8 mouse cellular contexts compared by ENCODE assay signal in the genomic region with DNA sequence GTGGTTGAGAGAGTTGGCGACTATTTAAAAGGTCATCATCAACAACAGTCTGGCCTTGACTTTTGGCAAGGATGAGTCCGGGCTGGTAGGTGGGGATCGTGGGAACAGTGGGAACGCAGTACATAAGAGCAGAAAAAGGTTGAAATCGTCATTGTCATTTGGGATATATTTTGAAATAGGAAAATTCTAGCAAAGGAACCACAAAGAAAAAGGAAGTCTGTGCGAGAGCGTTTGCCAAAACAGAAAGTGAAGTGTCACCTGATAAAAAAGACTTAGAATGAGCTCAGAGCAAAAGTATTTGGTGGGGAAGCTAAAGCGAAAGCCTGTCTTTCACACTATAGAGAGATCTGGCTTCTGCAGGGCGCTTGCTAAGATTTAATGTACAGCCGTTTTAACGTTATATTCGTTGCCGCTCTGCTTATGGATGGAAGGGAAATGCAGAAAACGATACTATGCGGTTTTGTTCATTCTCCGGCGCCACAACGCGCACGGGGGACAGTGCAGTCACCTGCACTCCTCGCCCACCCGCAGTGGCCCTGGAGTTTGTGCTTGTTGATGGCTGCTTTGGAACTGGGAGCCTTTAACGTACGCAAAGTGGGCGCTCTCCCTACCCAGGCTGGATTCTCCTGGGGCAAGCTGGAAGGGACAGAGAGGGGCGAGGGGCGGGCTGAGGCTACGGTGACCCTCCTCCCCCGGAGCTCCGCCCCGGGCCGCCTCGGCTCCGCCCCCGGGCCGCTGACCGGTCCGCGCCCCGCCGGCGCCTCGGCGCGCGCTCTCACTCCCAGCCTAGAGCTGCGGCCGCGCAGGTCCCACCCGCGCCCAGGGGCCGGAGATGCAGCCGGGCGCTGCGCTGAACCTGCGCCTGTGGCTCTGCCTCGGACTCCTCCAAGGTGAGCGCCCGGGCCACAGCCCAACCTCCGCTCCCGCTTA. TPM values are rescaled to one million over a fixed set of nuclear protein-coding genes. Genes with fewer than 3 reads are reported as not detected.
A peak's percentile ranks its signal among the peaks of the same experiment; 100 is the strongest.
DNase-seq lines count a peak whose midpoint lies in the region; ATAC-seq and TF ChIP-seq lines count a peak whose summit lies in the region.
"Not testable (repeated sequence)": the region's sequence is repeated elsewhere in the genome, so short reads cannot be mapped to it uniquely, and the experiment has no call there.

A gene (plus strand): TSS at position 326 of the 930 bp plus-strand sequence.

- H3K4me2 ChIP-seq in embryonic facial prominence, embryonic 14.5 days (ENCODE audit: low read depth, low read length), result peak within 1 kb of the TSS; percentile 61
- peak within 1 kb of the TSS; percentile 70 for H3K4me2 ChIP-seq in hindbrain, embryonic 16.5 days (ENCODE audit: low read length)
- H3K4me2 ChIP-seq in lung, postnatal 0 days (replicated peaks; ENCODE audit: low read depth, low read length), result peak within 1 kb of the TSS; percentile 67
- peak within 1 kb of the TSS; percentile 54 for H3K4me2 ChIP-seq in neural tube, embryonic 11.5 days (ENCODE audit: low read depth)

- peak; percentile 72 for ATAC-seq in embryonic facial prominence, embryonic 14.5 days (ENCODE audit: low read depth)
- peak; percentile 77 for ATAC-seq in hindbrain, embryonic 16.5 days
- peak; percentile 91 for ATAC-seq in lung, postnatal 0 days
- ATAC-seq in neural tube, embryonic 11.5 days (ENCODE audit: insufficient read depth, low FRiP score, low TSS enrichment), result peak; percentile 80

- H3K27me3 ChIP-seq in embryonic facial prominence, embryonic 14.5 days (replicated peaks; ENCODE audit: control insufficient read depth, insufficient read depth, low read length), result peaks cover 46% of the 10 kb centered on the region
- H3K27me3 ChIP-seq in heart, embryonic 10.5 days (ENCODE audit: insufficient read depth, poor library complexity, severe bottlenecking), result peaks cover 57% of the 10 kb centered on the region
- peaks cover 22% of the 10 kb centered on the region for H3K27me3 ChIP-seq in hindbrain, embryonic 16.5 days (replicated peaks; ENCODE audit: control insufficient read depth, insufficient read depth, low read length)
- H3K27me3 ChIP-seq in lung, postnatal 0 days (replicated peaks; ENCODE audit: insufficient read depth, low read length), result not testable (repeated sequence)
- peaks cover 25% of the 10 kb centered on the region for H3K27me3 ChIP-seq in neural tube, embryonic 11.5 days (ENCODE audit: control insufficient read depth, insufficient read depth, low read length)

- 9% methylated on average over 26 of the region's 61 CpGs for WGBS in embryonic facial prominence, embryonic 14.5 days
- WGBS in heart, embryonic 10.5 days, result 4% methylated on average over 53 of the region's 61 CpGs
- 6% methylated on average over 35 of the region's 61 CpGs for WGBS in hindbrain, embryonic 16.5 days
- 6% methylated on average over 28 of the region's 61 CpGs for WGBS in lung, postnatal 0 days
- 6% methylated on average over 43 of the region's 61 CpGs for WGBS in neural tube, embryonic 11.5 days

- not testable (repeated sequence) for H3K36me3 ChIP-seq in embryonic facial prominence, embryonic 14.5 days (ENCODE audit: control insufficient read depth, insufficient read depth, low read length); heart, embryonic 10.5 days; hindbrain, embryonic 16.5 days (ENCODE audit: control insufficient read depth, insufficient read depth, low read length); lung, postnatal 0 days (ENCODE audit: insufficient read depth, low read length); neural tube, embryonic 11.5 days (ENCODE audit: control insufficient read depth, insufficient read depth, low read length)

- H3K4me1 ChIP-seq in embryonic facial prominence, embryonic 14.5 days (ENCODE audit: control insufficient read depth, insufficient read depth, low read length); hindbrain, embryonic 16.5 days (ENCODE audit: control insufficient read depth, insufficient read depth, low read depth, low read length); lung, postnatal 0 days (ENCODE audit: insufficient read depth, low read depth, low read length); neural tube, embryonic 11.5 days (ENCODE audit: control insufficient read depth, insufficient read depth, low read length): not testable (repeated sequence)
- H3K4me1 ChIP-seq in heart, embryonic 10.5 days, result peaks cover 14% of the 10 kb centered on the region

- DNase-seq in adrenal gland, adult 8-10 months; embryonic facial prominence, embryonic 14.5 days (ENCODE audit: low spot score); left cerebral cortex, adult 2 months (ENCODE audit: extremely low spot score in 1 of 2, low spot score in 2 of 2): not testable (repeated sequence)
- DNase-seq in heart, embryonic 10.5 days (ENCODE audit: low spot score), result peak; percentile 75
- peak; percentile 58 for DNase-seq in lung, postnatal 0 days (ENCODE audit: low spot score)
- DNase-seq in neural tube, embryonic 11.5 days (ENCODE audit: low spot score), result peak; percentile 33
- peak; percentile 32 for DNase-seq in yolk sac, embryonic 10.5 days (ENCODE audit: low spot score)

- not testable (repeated sequence) for TF ChIP-seq EP300 in lung, postnatal 0 days (IDR thresholded peaks at IDR 0.05)

- peak within 1 kb of the TSS; percentile 40; the same call in 1 of the 2 replicates for H3K9ac ChIP-seq in embryonic facial prominence, embryonic 14.5 days (ENCODE audit: low read depth, low read length)
- H3K9ac ChIP-seq in hindbrain, embryonic 16.5 days (ENCODE audit: low read depth, low read length), result peak within 1 kb of the TSS; percentile 38
- H3K9ac ChIP-seq in lung, postnatal 0 days (replicated peaks; ENCODE audit: low read depth), result peak within 1 kb of the TSS; percentile 26
- not testable (repeated sequence) for H3K9ac ChIP-seq in neural tube, embryonic 11.5 days (ENCODE audit: low read length)

- intact Hi-C loops in left cerebral cortex, adult 2 months (cut with DNase I), result not testable (repeated sequence)

- not testable (repeated sequence) for TF ChIP-seq CTCF in left cerebral cortex, adult 2 months (IDR thresholded peaks at IDR 0.05); lung, postnatal 0 days (IDR thresholded peaks at IDR 0.05)

- not testable (repeated sequence) for H3K27ac ChIP-seq in embryonic facial prominence, embryonic 14.5 days (replicated peaks; ENCODE audit: low read depth, low read length); hindbrain, embryonic 16.5 days (ENCODE audit: low read depth, low read length); left cerebral cortex, adult 2 months; neural tube, embryonic 11.5 days (ENCODE audit: low read depth, low read length)
- peak within 1 kb of the TSS; percentile 36; the same call in 1 of the 2 replicates for H3K27ac ChIP-seq in heart, embryonic 10.5 days
- peak within 1 kb of the TSS; percentile 47; the same call in 1 of the 2 replicates for H3K27ac ChIP-seq in lung, postnatal 0 days (ENCODE audit: low read length)

- H3K9me3 ChIP-seq in embryonic facial prominence, embryonic 14.5 days (ENCODE audit: control insufficient read depth, low read length); heart, embryonic 10.5 days; hindbrain, embryonic 16.5 days (ENCODE audit: control insufficient read depth, low read length); lung, postnatal 0 days (ENCODE audit: low read length); neural tube, embryonic 11.5 days (ENCODE audit: control insufficient read depth, low read length): not testable (repeated sequence)

- peak within 1 kb of the TSS; percentile 42 for H3K4me3 ChIP-seq in embryonic facial prominence, embryonic 14.5 days (ENCODE audit: low read depth, low read length)
- H3K4me3 ChIP-seq in heart, embryonic 10.5 days, result peak within 1 kb of the TSS; percentile 60
- peak within 1 kb of the TSS; percentile 46 for H3K4me3 ChIP-seq in hindbrain, embryonic 16.5 days (ENCODE audit: low read length)
- H3K4me3 ChIP-seq in left cerebral cortex, adult 2 months, result peak within 1 kb of the TSS; percentile 40
- H3K4me3 ChIP-seq in lung, postnatal 0 days (ENCODE audit: low read depth, low read length), result peak within 1 kb of the TSS; percentile 49
- peak within 1 kb of the TSS; percentile 34 for H3K4me3 ChIP-seq in neural tube, embryonic 11.5 days (ENCODE audit: low read depth, low read length)

RNA-seq across cellular contexts. Expression of the gene that starts here (rescaled TPM):
- total RNA-seq in adrenal gland, adult 8-10 months (2022), result 10 to 100 TPM; 19.3 to 29.5 (median 23.4) TPM
- polyA plus RNA-seq in embryonic facial prominence, embryonic 14.5 days (2014; fragmentation: Nextera tagmentation; extraction: Ambion mirVana), result 7.2 and 7.5 TPM in 2 replicates
- polyA plus RNA-seq in heart, embryonic 10.5 days (2016; fragmentation: Nextera tagmentation; extraction: Ambion mirVana), result 7.3 and 8.2 TPM in 2 replicates
- polyA plus RNA-seq in hindbrain, embryonic 16.5 days (2015; fragmentation: Nextera tagmentation; extraction: Ambion mirVana), result 1.5 and 1.9 TPM in 2 replicates
- 1 to 10 TPM; 2.4 TPM for total RNA-seq in left cerebral cortex, adult 2 months (2021)
- polyA plus RNA-seq in lung, postnatal 0 days (2015; fragmentation: Nextera tagmentation; extraction: Ambion mirVana), result 9.7 and 9.8 TPM in 2 replicates
- 4.9 TPM in 2 replicates for polyA plus RNA-seq in neural tube, embryonic 11.5 days (2014; fragmentation: Nextera tagmentation; extraction: Ambion mirVana)

Comparison
In these comparisons a context has a peak if more than half of its experiments do, and no peak if none do; other contexts are left out.
1. RNA of the gene that starts here (total RNA-seq): 19.3 to 29.5 TPM in adrenal gland, adult 8-10 months; 2.4 TPM in left cerebral cortex, adult 2 months; every median in the first group is over 4 times any median in the second.
2. Peak in every context shown above with its lines, with median percentiles within 50 percentile points of each other: ATAC-seq, H3K4me2 ChIP-seq and H3K4me3 ChIP-seq.